ENCODE assay signal across 8 mouse cellular contexts in genomic region chr2:127363696-127364095, GRCm38 (mm10). TPM values are rescaled to one million over a fixed set of nuclear protein-coding genes. Genes with fewer than 3 reads are reported as not detected.
DNase-seq lines count a peak whose midpoint lies in the region; ATAC-seq and TF ChIP-seq lines count a peak whose summit lies in the region.

No protein-coding gene starts in this region.

- H3K4me3 ChIP-seq in spleen, adult 2 months (ENCODE audit: extremely low read depth, insufficient read depth, insufficient read length): peak overlapping the region; percentile 46; the same call in 1 of the 2 replicates
- H3K4me3 ChIP-seq in hindbrain, embryonic 14.5 days (replicated peaks; ENCODE audit: low read length): peak overlapping the region; percentile 35
- peak overlapping the region; percentile 55 for H3K4me3 ChIP-seq in liver, adult 2 months (ENCODE audit: insufficient read depth, low read depth, low read length)
- H3K4me3 ChIP-seq in stomach, embryonic 16.5 days (replicated peaks; ENCODE audit: low read length): peak overlapping the region; percentile 49

- H3K36me3 ChIP-seq in spleen, adult 2 months (ENCODE audit: control insufficient read depth, insufficient read depth, low read length): no peaks in the 10 kb centered on the region
- no peaks in the 10 kb centered on the region for H3K36me3 ChIP-seq in hindbrain, embryonic 14.5 days (replicated peaks; ENCODE audit: control insufficient read depth, insufficient read depth)
- H3K36me3 ChIP-seq in liver, adult 2 months (ENCODE audit: control insufficient read depth, insufficient read depth, low read length): no peaks in the 10 kb centered on the region
- no peaks in the 10 kb centered on the region for H3K36me3 ChIP-seq in stomach, embryonic 16.5 days (ENCODE audit: control insufficient read depth, insufficient read depth, low read length)

- no peak for TF ChIP-seq POLR2A in spleen, adult 2 months (IDR thresholded peaks at IDR 0.05; ENCODE audit: low read depth, low read length)
- no peak for TF ChIP-seq POLR2A in liver, adult 2 months (IDR thresholded peaks at IDR 0.05; ENCODE audit: extremely low read depth, insufficient read depth, low read length)

- H3K79me2 ChIP-seq in liver, adult 2 months (ENCODE audit: control insufficient read depth, insufficient read depth, low read length): no peaks in the 10 kb centered on the region

- H3K27ac ChIP-seq in spleen, adult 2 months (ENCODE audit: insufficient read depth, low read length): no peak overlapping the region
- H3K27ac ChIP-seq in hindbrain, embryonic 14.5 days: no peak overlapping the region
- H3K27ac ChIP-seq in liver, adult 2 months (replicated peaks; ENCODE audit: insufficient read depth, low read depth, low read length): 0 out of 2 replicates have a peak overlapping the region, but pooled peaks have one; percentile 17
- no peak overlapping the region for H3K27ac ChIP-seq in stomach, embryonic 16.5 days (ENCODE audit: low read length)

- peaks cover 7% of the 10 kb centered on the region for H3K4me1 ChIP-seq in spleen, adult 2 months (ENCODE audit: control insufficient read depth, insufficient read depth, insufficient read length)
- H3K4me1 ChIP-seq in hindbrain, embryonic 14.5 days (replicated peaks; ENCODE audit: control insufficient read depth, insufficient read depth, low read length): 0 out of 2 replicates have a peak, but pooled peaks cover 4% of the 10 kb centered on the region
- no peaks in the 10 kb centered on the region for H3K4me1 ChIP-seq in liver, adult 2 months (ENCODE audit: control insufficient read depth, insufficient read depth, low read length)
- H3K4me1 ChIP-seq in stomach, embryonic 16.5 days (ENCODE audit: control insufficient read depth, insufficient read depth, low read length): peaks cover 14% of the 10 kb centered on the region

- H3K4me2 ChIP-seq in hindbrain, embryonic 14.5 days (replicated peaks): peak overlapping the region; percentile 62
- peak overlapping the region; percentile 80 for H3K4me2 ChIP-seq in stomach, embryonic 16.5 days (ENCODE audit: low read depth, low read length)

- H3K9me3 ChIP-seq in hindbrain, embryonic 14.5 days (ENCODE audit: control insufficient read depth, low read length): no peaks in the 10 kb centered on the region
- no peaks in the 10 kb centered on the region for H3K9me3 ChIP-seq in stomach, embryonic 16.5 days (replicated peaks; ENCODE audit: control insufficient read depth, low read length)

- WGBS in spleen, adult 2 months: 15% methylated on average over 20 of the region's 20 CpGs
- WGBS in hindbrain, embryonic 14.5 days: 5% methylated on average over 20 of the region's 20 CpGs
- WGBS in liver, adult 2 months: 7% methylated on average over 20 of the region's 20 CpGs
- 5% methylated on average over 20 of the region's 20 CpGs for WGBS in stomach, embryonic 16.5 days

- no peak overlapping the region for H3K9ac ChIP-seq in hindbrain, embryonic 14.5 days
- peak overlapping the region; percentile 51 for H3K9ac ChIP-seq in liver, adult 2 months (ENCODE audit: low read depth, low read length)
- H3K9ac ChIP-seq in stomach, embryonic 16.5 days (ENCODE audit: low read length): peak overlapping the region; percentile 44

- ATAC-seq in hindbrain, embryonic 14.5 days (ENCODE audit: low FRiP score): no peak
- ATAC-seq in stomach, embryonic 16.5 days (ENCODE audit: insufficient read depth, low FRiP score): no peak
- no peak for ATAC-seq in erythroid progenitor cell, adult 5-6 weeks (replicated peaks; ENCODE audit: low FRiP score, poor library complexity, severe bottlenecking)

- no peak for DNase-seq in spleen, adult 2 months (ENCODE audit: low read depth in 1 of 2, low spot score in 2 of 2)
- no peak for DNase-seq in spleen, postnatal 14 days (ENCODE audit: low spot score in 2 of 2)
- no peak for DNase-seq in hindbrain, embryonic 14.5 days (ENCODE audit: low spot score)
- no peak for DNase-seq in liver, adult 2 months (ENCODE audit: extremely low read depth, low read depth, low spot score)
- DNase-seq in embryo, embryonic 10 days (ENCODE audit: low spot score): no peak
- DNase-seq in left cerebral cortex, adult 11 months (ENCODE audit: low spot score): no peak

- H3K27me3 ChIP-seq in spleen, adult 2 months (ENCODE audit: control insufficient read depth, insufficient read depth, low read length): peaks cover 15% of the 10 kb centered on the region
- peaks cover 62% of the 10 kb centered on the region for H3K27me3 ChIP-seq in hindbrain, embryonic 14.5 days (ENCODE audit: control insufficient read depth, insufficient read depth, low read length)
- H3K27me3 ChIP-seq in liver, adult 2 months (ENCODE audit: control insufficient read depth, insufficient read depth, low read length): peaks cover 11% of the 10 kb centered on the region
- H3K27me3 ChIP-seq in stomach, embryonic 16.5 days (ENCODE audit: control insufficient read depth, insufficient read depth, low read length): peaks cover 57% of the 10 kb centered on the region

- TF ChIP-seq CTCF in spleen, adult 2 months (IDR thresholded peaks at IDR 0.05; ENCODE audit: extremely low read depth, insufficient read depth, insufficient read length, insufficient replicate concordance): no peak
- TF ChIP-seq CTCF in liver, adult 2 months (IDR thresholded peaks at IDR 0.05; ENCODE audit: low read depth, low read length): no peak

RNA-seq across cellular contexts. Expression of gene Adra2b, which starts 0.7 kb away (rescaled TPM):
- 1.2 and 1.3 TPM in 2 replicates for polyA plus RNA-seq in spleen, adult 2 months (2012; rRNA removed)
- 0.53 and 0.79 TPM in 2 replicates for polyA plus RNA-seq in hindbrain, embryonic 14.5 days (2014; fragmentation: Nextera tagmentation; extraction: Ambion mirVana)
- 2.5 and 4.0 TPM in 2 replicates for total RNA-seq in liver, adult 2 months (2014; rRNA removed)
- polyA plus RNA-seq in liver, adult 2 months (2012; rRNA removed): 5.0 TPM in 2 replicates
- 2.4 and 3.6 TPM in 2 replicates for polyA plus RNA-seq in stomach, embryonic 16.5 days (2015; fragmentation: Nextera tagmentation; extraction: Ambion mirVana)
- not detected in 2 replicates for total RNA-seq in erythroid progenitor cell, adult 5-6 weeks (2015; ENCODE audit: low replicate concordance)
- total RNA-seq in erythroid progenitor cell, adult 5-6 weeks (2017; ENCODE audit: low replicate concordance): not detected in 2 replicates

RNA-seq across cellular contexts. Expression of gene Astl, which starts 25.3 kb away (rescaled TPM):
- polyA plus RNA-seq in spleen, adult 2 months (2012; rRNA removed): 0.08 TPM in 2 replicates
- polyA plus RNA-seq in hindbrain, embryonic 14.5 days (2014; fragmentation: Nextera tagmentation; extraction: Ambion mirVana): not detected in 2 replicates
- not detected in 2 replicates for total RNA-seq in liver, adult 2 months (2014; rRNA removed)
- polyA plus RNA-seq in liver, adult 2 months (2012; rRNA removed): not detected in 2 replicates
- polyA plus RNA-seq in stomach, embryonic 16.5 days (2015; fragmentation: Nextera tagmentation; extraction: Ambion mirVana): not detected in 2 replicates
- not detected in 2 replicates for total RNA-seq in erythroid progenitor cell, adult 5-6 weeks (2015; ENCODE audit: low replicate concordance)
- not detected in 2 replicates for total RNA-seq in erythroid progenitor cell, adult 5-6 weeks (2017; ENCODE audit: low replicate concordance)

RNA-seq across cellular contexts. Expression of gene Dusp2, which starts 27.7 kb away (rescaled TPM):
- 116 and 178 TPM in 2 replicates for polyA plus RNA-seq in spleen, adult 2 months (2012; rRNA removed)
- 12.5 and 15.2 TPM in 2 replicates for polyA plus RNA-seq in hindbrain, embryonic 14.5 days (2014; fragmentation: Nextera tagmentation; extraction: Ambion mirVana)
- 0.37 and 1.2 TPM in 2 replicates for total RNA-seq in liver, adult 2 months (2014; rRNA removed)
- polyA plus RNA-seq in liver, adult 2 months (2012; rRNA removed): 0.45 and 0.83 TPM in 2 replicates
- polyA plus RNA-seq in stomach, embryonic 16.5 days (2015; fragmentation: Nextera tagmentation; extraction: Ambion mirVana): 2.5 and 2.9 TPM in 2 replicates
- total RNA-seq in erythroid progenitor cell, adult 5-6 weeks (2015; ENCODE audit: low replicate concordance): 14.8 and 24.7 TPM in 2 replicates
- total RNA-seq in erythroid progenitor cell, adult 5-6 weeks (2017; ENCODE audit: low replicate concordance): 3.1 and 16.0 TPM in 2 replicates
